Mouse (Mus musculus): Measurements from ENCODE around the gene Epdr1. TPM values are rescaled to one million over a fixed set of nuclear protein-coding genes. Genes with fewer than 3 reads are reported as not detected.
"Not testable (repeated sequence)": the region's sequence is repeated elsewhere in the genome, so short reads cannot be mapped to it uniquely, and the experiment has no call there.

Gene Epdr1
- total RNA-seq, 2 experiments from 2014 or later, result 21.1 to 21.6 TPM

- intact Hi-C loops (cut with DNase I), result no loop called here
- peak; percentile 10 for DNase-seq
Observed at GRCm38 (mm10) chr13:19612348-19612747, 7.4 kb downstream of the Epdr1 start.

GRCm38 (mm10) chr13:19608120-19608519, 11.6 kb downstream of the Epdr1 start:
- DNase-seq, result no peak
- intact Hi-C loops (cut with DNase I), result no loop called here

- intact Hi-C loops (cut with DNase I), result no loop called here
- DNase-seq, result no peak
Observed at GRCm38 (mm10) chr13:19604916-19605315, 14.8 kb downstream of the Epdr1 start.

- no peak for DNase-seq
- intact Hi-C loops (cut with DNase I), result no loop called here
Observed at GRCm38 (mm10) chr13:19603719-19604118, 16.0 kb downstream of the Epdr1 start.

GRCm38 (mm10) chr13:19602531-19602930, 17.2 kb downstream of the Epdr1 start:
- no peak for DNase-seq
- intact Hi-C loops (cut with DNase I), result no loop called here

GRCm38 (mm10) chr13:19599242-19599641, 20.5 kb downstream of the Epdr1 start:
- intact Hi-C loops (cut with DNase I), result no loop called here
- DNase-seq, result no peak

- intact Hi-C loops (cut with DNase I), result no loop called here
- no peak for DNase-seq
Observed at GRCm38 (mm10) chr13:19595141-19595540, 24.6 kb downstream of the Epdr1 start.

- no peak for DNase-seq
- intact Hi-C loops (cut with DNase I), result no loop called here
Observed at GRCm38 (mm10) chr13:19590996-19591759, 28.5 kb downstream of the Epdr1 start.

GRCm38 (mm10) chr13:19575947-19576346, 43.8 kb downstream of the Epdr1 start:
- DNase-seq, result no peak

GRCm38 (mm10) chr13:19574723-19575122, 45.0 kb downstream of the Epdr1 start:
- intact Hi-C loops (cut with DNase I); DNase-seq: not testable (repeated sequence)

More at GRCm38 (mm10) chr13:19575947-19576346, 43.8 kb downstream of the Epdr1 start:
- intact Hi-C loops (cut with DNase I), result no loop called here

- intact Hi-C loops (cut with DNase I); DNase-seq: not testable (repeated sequence)
Observed at GRCm38 (mm10) chr13:19570166-19570565, 49.6 kb downstream of the Epdr1 start.

- intact Hi-C loops (cut with DNase I), result no loop called here
- no peak for DNase-seq
Observed at GRCm38 (mm10) chr13:19562510-19562909, 57.2 kb downstream of the Epdr1 start.

- intact Hi-C loops (cut with DNase I), result no loop called here
Observed at GRCm38 (mm10) chr13:19555391-19555790, 64.3 kb downstream of the Epdr1 start.

More at GRCm38 (mm10) chr13:19555391-19555790, 64.3 kb downstream of the Epdr1 start:
- DNase-seq, result no peak

Other genes starting within 250 kb of the Epdr1 start
- gene Stard3nl, start 224.1 kb downstream of the Epdr1 start, total RNA-seq (2021), result 10 to 100 TPM; 90.5 to 93.4 TPM
- gene Sfrp4, start 3.2 kb upstream of the Epdr1 start, total RNA-seq (2021), result 1 to 10 TPM; 1.3 to 1.6 TPM
- gene Nme8, start 77.9 kb upstream of the Epdr1 start, total RNA-seq (2021), result not detected
- gene Gpr141, start 204.3 kb upstream of the Epdr1 start, total RNA-seq (2021), result under 1 TPM in 1 of 2 experiments, not detected in 1; 0.28 TPM

Data from left cerebral cortex, postnatal 4 days (tissue).